Mouse (Mus musculus) megakaryocyte, embryonic 14.5 days (primary cell): ENCODE results near the gene Cer1.

Experiments
- FLI1 ChIP-seq: IDR thresholded peaks from 2 replicates; pipeline ENCODE4 v1.6.1; 2012; ENCODE audit warnings: low read length, inconsistent platforms, mixed read lengths
- GATA1 ChIP-seq: IDR thresholded peaks from 3 replicates; pipeline ENCODE4 v1.6.1; 2012; ENCODE audit warnings: mixed read lengths, low read length, inconsistent platforms, borderline replicate concordance

DNA sequence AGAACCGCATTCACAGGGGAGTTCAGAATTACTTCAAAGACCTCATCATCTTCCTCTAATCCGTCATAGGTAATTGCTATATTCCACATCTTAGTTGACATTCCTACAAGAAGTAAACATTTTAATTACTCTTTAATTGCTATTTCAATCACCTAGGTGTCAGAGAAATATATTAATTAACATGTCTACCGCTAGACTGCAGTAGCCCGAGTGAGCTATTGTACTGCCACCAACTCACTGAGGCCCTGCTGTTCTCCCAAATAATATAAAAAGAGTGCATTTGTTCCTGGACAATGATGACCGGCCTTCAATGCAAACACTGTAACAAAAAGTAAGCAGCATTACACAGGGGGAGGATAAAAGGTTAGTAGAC is 31.7 kb upstream of the Cer1 start:
- no peak for TF ChIP-seq GATA1
- no peak for TF ChIP-seq FLI1
